Mouse (Mus musculus): ENCODE data around the gene Polr2i.

Gene Polr2i

DNA sequence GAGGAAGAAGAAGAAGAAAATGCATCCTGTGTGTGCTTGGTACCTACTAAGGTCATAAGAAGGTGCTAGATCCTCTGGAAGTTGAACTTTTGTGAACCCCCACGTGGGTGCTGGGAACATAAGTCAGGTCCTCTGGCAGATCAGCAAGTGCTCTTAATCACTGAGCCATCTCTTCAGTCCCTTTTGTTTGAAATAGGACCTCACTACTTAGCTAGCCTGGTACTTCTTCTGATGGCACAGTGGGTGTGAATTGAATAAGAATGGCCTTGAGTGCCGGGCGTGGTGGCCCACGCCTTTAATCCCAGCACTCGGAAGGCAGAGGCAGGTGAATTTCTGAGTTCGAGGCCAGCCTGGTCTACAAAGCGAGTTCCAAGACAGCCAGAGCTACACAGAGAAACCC lies 34.2 kb downstream of the Polr2i start:
- DNase-seq (ENCODE audit: low read depth), result no peak

GRCm38 (mm10) chr7:30266780-30267179 lies 35.0 kb downstream of the Polr2i start:
- DNase-seq (ENCODE audit: low read depth), result no peak

DNA sequence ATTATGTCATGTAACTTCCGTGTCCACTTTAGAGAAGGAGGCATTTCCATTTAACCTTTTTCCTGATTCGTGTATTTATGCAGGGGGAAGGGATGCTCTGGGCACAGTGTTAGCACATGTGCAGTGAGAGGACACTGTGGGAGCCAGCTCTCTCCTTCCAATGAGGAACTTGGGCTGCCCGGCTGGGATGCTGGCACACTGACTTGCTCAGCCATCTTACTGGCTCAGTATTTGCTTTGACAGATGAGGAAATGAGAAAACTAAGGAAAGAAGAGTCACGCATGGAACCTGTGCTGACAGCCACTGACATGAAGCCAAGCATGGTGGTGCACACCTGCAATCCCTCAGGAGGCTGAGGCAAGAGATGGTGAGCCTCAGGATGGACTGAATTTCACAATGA lies 37.9 kb downstream of the Polr2i start:
- DNase-seq (ENCODE audit: low read depth), result no peak

GRCm38 (mm10) chr7:30274383-30274782 lies 42.6 kb downstream of the Polr2i start:
- DNase-seq (ENCODE audit: low read depth), result no peak

DNA sequence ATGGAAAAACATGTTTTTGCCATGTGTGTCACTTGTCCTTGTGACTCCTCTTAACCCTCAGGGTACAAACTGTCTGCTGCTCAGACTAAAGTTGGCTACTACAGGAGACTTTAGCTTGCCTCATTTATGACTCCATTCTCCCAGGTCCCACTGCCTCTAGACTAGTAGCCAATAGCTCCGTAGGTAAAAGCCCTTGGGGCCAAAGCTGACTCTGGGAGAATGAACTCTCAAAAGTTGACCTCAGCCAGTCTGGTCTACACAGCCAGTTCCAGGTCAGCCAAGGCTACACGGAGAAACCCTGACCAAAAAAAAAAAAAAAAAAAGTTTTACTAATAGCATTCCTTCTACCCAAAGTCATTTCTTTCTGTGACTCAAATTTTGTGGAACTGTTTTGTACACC lies 47.2 kb downstream of the Polr2i start:
- no peak for DNase-seq (ENCODE audit: low read depth)

GRCm38 (mm10) chr7:30279536-30279935 lies 47.8 kb downstream of the Polr2i start:
- DNase-seq (ENCODE audit: low read depth), result no peak

DNA sequence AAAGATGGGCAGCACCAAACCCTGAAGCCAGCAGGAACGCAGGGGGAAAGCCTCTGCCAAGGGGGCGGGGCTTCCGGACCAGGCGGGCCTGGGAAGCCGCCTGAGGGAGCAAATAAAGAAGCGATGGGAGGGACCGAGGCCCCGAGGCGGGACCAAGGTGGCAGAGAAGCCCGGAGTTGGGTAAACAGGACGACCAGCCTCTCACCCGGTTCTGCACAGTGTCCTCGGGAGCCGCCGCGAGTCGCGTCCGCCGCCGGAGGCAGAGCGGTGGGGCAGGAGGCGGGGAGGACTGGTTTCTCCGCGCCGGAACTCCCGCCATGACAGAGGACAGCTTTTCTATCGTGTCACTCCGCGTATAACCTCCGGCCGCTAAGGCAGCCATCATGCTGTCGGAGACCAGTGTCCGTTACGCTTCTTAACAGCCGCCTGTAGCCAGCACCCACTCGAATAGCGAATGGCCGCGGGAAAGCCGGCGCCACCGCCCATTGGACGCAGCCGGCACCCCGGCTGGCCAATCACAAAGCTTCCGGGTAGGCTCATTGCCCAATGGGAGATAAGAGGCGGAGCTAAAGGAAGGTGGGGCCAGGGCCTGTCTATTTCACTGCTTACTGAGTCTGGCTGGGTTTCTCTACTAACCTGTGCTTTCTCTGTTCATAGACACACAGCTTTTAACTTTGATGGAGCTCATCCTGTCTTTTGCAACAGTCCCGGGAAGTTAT lies 48.4 kb downstream of the Polr2i start, which contains the start of the genes Thap8 and Wdr62:
Gene Thap8 (plus strand): TSS at position 144 of the 719 bp plus-strand sequence.
Gene Wdr62 (minus strand): TSS at position 469 of the 719 bp plus-strand sequence.
- peak; percentile 88 for DNase-seq (ENCODE audit: low read depth)

DNA sequence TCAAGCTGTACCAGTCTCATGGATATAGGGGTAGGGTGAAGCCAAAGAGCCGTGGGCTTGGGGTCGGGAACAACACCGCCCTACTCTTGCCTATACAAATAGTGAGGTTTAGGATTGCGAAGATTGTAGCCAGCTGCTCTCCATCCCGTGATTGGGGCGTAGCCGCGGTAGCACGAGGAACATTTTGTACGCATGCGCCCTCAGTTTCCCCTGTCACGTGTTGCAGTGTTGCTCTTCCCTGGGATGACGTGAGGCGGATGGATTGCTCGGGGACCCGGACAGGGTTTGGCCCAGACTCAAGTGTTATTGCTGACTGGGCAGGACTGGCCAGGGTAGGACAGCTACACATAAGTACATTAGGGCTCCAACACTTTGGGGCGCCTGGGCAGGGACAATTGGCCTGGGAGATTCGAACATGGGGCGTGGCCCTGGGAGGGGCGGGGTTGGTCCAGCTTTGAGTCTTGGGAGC lies 49.0 kb downstream of the Polr2i start:
- DNase-seq (ENCODE audit: low read depth), result peak; percentile 89

- no peak for DNase-seq (ENCODE audit: low read depth)
Measured at GRCm38 (mm10) chr7:30281522-30281921, 49.8 kb downstream of the Polr2i start.

DNA sequence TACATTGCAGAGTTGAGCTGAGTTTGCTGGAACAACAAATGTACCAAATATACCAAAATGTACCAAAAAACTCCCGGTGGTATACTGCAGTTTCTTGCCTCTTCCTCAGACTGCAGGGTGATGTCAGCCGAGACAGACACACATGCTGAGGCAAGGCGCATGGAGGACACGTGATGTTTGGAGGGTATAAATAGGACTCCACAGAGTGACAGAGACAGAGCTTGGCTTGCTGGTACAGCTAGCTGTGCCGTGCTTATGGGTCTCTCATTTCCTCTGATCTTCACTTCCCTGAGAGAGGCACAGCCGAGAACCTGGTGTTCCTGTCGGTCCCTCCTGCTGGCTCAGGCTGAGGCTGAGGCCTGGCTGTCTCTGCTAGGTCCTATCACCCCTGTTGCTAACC lies 51.0 kb downstream of the Polr2i start:
- DNase-seq (ENCODE audit: low read depth), result no peak

Data from fibroblast of lung, adult 2 months (primary cell).